Mouse (Mus musculus) olfactory bulb, adult 2 months (tissue): ENCODE results near the gene 0610012G03Rik. TPM values are rescaled to one million over a fixed set of nuclear protein-coding genes. Genes with fewer than 3 reads are reported as not detected.

ENCODE experiments used
- H3K27ac ChIP-seq: fragments of 200-500 bp; 2 replicates; pipeline ENCODE4 v1.5.1; 2012; ENCODE audit warnings: low read depth, low read length; ENCODE audit not compliant: insufficient read depth
- H3K4me1 ChIP-seq: fragments of 200-500 bp; 2 replicates; pipeline ENCODE4 v1.6.1; 2012; ENCODE audit warnings: low read length; ENCODE audit not compliant: control insufficient read depth, insufficient read depth
- H3K4me3 ChIP-seq: fragments of 200-500 bp; 2 replicates; pipeline ENCODE4 v1.5.1; 2012; ENCODE audit warnings: mild to moderate bottlenecking, low read depth, low read length, moderate library complexity; ENCODE audit not compliant: insufficient read depth
- CTCF ChIP-seq: fragments of 200-500 bp; IDR thresholded peaks from 2 replicates; pipeline ENCODE4 v1.5.1; 2012; ENCODE audit warnings: low read depth, mild to moderate bottlenecking, low read length, moderate library complexity; ENCODE audit not compliant: insufficient read depth
- POLR2A ChIP-seq: fragments of 200-500 bp; IDR thresholded peaks from 2 replicates; pipeline ENCODE4 v1.6.1; 2012; ENCODE audit warnings: mild to moderate bottlenecking, low read depth, low read length, moderate library complexity; ENCODE audit not compliant: insufficient read depth
- WGBS: fragments of 180-500 bp; shearing (Covaris S2); methylation state at CpG from one replicate; pipeline ENCODE4 v1.1.7; 2018; 5-methylcytosine and 5-hydroxymethylcytosine counted together
- polyA plus RNA-seq: library from polyadenylated mRNA; stranded (reverse); fragments of >200 nt; gene quantifications from 2 replicates; pipeline ENCODE4 v1.2.4, GENCODE M21; 2012; ENCODE audit warnings: low replicate concordance; ENCODE audit not compliant: missing spikeins, insufficient read depth, insufficient read length

Gene 0610012G03Rik
- polyA plus RNA-seq, 1 experiment: not detected

- Histone ChIP-seq H3K4me1 (no peaks in the 10 kb centered on the region), H3K4me3 (no peak overlapping the region), H3K27ac (no peak overlapping the region)
- 90% methylated on average over 6 of the region's 6 CpGs for WGBS
- TF ChIP-seq CTCF (no peak), POLR2A (no peak)
Measured at GRCm38 (mm10) chr16:31926091-31926490, 22.2 kb downstream of the 0610012G03Rik start.

DNA sequence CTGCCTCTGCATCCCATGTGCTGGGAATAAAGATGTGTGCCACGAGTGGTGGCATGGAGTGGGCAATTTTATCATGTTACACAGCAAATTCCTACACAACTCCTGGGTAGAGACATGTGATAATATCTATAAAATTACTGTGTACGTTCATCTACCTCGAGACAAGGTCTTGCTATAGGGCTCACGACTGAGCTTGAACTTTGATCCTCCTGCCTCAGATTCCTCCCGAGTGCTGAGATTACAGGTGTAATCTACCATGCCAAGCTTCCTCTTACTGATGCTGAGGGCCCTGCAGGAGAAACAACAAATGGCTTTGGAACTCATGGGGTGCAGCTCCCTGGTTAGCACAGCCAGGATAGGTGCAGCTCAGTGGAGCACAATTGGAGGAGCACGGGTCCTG is 23.9 kb downstream of the 0610012G03Rik start:
- no peak overlapping the region for H3K4me3 ChIP-seq
- no peak overlapping the region for H3K27ac ChIP-seq
- H3K4me1 ChIP-seq: no peaks in the 10 kb centered on the region
- TF ChIP-seq CTCF (no peak), POLR2A (no peak)
- WGBS: 87% methylated on average over 6 of the region's 6 CpGs

- no peak overlapping the region for H3K4me3 ChIP-seq
- 4% methylated on average over 14 of the region's 14 CpGs for WGBS
- H3K27ac ChIP-seq: no peak overlapping the region
- H3K4me1 ChIP-seq: peaks cover 3% of the 10 kb centered on the region
- TF ChIP-seq CTCF: peak; percentile 73
- TF ChIP-seq POLR2A: no peak
Measured at GRCm38 (mm10) chr16:31918248-31918724, 30.0 kb downstream of the 0610012G03Rik start.

DNA sequence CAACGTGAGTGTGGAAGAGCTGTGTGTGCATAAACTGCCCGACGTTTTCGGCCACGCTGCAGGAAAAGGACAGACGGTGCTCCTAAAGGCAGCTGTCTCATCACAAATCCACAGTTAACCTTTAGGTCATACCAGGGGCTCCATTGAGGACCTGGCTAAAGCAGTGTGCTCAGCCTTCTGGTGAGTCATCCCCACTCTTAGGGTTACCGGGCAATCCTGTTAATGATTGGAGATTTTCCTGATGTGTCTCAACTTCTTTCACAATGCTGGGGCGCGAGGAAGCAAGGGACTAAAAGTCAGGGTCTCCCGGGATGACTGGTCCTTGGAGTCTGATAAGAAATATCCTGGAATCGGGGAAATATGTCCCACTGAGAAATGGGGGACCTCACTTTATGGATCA is 30.5 kb downstream of the 0610012G03Rik start:
- TF ChIP-seq POLR2A (no peak), CTCF (no peak)
- 91% methylated on average over 11 of the region's 11 CpGs for WGBS
- H3K27ac ChIP-seq: no peak overlapping the region
- peaks cover 3% of the 10 kb centered on the region for H3K4me1 ChIP-seq
- no peak overlapping the region for H3K4me3 ChIP-seq

DNA sequence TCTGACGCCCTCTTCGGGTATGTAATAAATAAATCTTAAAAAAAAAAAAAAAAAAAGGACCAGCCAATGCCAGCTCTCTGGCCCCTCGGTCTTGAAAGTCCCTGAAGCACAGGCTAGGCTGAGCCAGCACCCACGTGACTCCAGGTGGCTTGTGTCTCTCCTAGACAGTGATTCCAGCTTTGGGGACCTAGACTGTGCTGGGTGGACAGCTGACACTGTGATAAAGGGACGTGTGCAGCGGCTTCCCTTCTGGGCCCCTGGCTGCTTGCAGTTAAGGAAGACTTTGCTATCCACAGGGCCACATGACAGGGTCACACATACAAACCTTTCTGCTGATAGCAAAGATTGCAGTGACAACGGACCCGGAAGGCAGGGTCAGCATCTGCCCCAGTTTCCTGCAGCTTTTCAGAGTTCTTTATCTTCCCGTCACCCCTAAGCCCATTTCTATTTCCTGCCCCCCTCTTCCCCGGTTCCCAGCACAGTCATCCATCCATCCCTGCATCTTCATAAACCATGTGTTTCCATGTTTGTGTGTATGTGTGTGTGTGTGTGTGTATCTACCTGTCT is 37.9 kb downstream of the 0610012G03Rik start:
- H3K4me3 ChIP-seq: no peak overlapping the region
- H3K4me1 ChIP-seq: peaks cover 18% of the 10 kb centered on the region
- no peak overlapping the region for H3K27ac ChIP-seq
- WGBS: 87% methylated on average over 10 of the region's 10 CpGs
- no peak for TF ChIP-seq CTCF
- no peak for TF ChIP-seq POLR2A

- WGBS: 46% methylated on average over 11 of the region's 11 CpGs
- Histone ChIP-seq H3K4me3 (peak overlapping the region; percentile 27; the same call in 1 of the 2 replicates), H3K27ac (peak overlapping the region; percentile 24), H3K4me1 (peaks cover 18% of the 10 kb centered on the region)
- TF ChIP-seq CTCF (no peak), POLR2A (no peak)
Measured at GRCm38 (mm10) chr16:31908959-31909358, 39.3 kb downstream of the 0610012G03Rik start.

GRCm38 (mm10) chr16:31906896-31907295 is 41.4 kb downstream of the 0610012G03Rik start:
- WGBS: 27% methylated on average over 9 of the region's 9 CpGs
- Histone ChIP-seq H3K4me3 (no peak overlapping the region), H3K4me1 (peaks cover 18% of the 10 kb centered on the region), H3K27ac (peak overlapping the region; percentile 16; the same call in 1 of the 2 replicates)
- TF ChIP-seq POLR2A (no peak), CTCF (no peak)

DNA sequence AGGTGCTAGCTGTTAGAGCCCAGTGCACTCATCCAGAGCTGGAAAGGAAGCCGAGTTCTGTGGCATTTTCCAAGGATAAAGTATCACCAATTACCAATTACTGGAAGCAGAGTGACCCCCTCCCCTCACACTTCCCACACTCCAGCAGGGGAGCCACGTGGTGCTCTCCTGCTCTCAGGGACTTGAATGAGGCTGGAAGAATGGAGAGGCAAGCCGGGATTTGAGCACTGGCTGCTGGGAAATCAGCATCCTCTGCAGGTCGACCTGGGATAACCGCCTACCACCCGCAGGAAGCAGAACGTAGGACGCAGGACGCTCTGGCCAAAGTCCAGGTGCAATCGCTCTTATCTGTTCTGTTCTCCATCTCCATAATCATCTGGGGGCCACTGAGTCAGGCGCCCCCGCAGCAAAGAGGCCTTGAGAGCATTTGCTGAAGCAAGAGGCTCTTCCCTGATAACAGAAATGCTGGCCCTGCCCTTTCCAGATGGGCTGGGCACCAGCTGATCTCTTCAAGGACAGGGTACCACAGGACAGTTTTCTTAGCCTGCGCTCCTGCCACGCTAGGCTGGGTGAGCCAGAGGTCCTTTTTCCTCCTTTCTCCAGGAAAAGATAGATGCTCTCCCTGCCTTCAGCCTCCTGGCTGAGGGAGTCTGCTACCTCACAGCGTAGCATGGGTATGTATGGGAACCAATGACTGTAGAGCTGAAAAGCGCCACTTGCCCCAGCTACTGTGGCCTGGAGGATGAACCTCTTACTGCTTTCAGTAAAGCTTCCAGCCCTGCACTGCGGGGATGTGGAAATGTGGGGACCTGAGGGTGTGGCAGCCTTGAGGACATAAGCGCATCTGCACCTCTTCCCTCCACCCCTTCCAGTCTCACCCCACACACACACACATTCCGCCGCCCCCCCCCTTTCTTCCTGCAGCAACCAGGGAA is 42.1 kb downstream of the 0610012G03Rik start:
- peaks cover 18% of the 10 kb centered on the region for H3K4me1 ChIP-seq
- TF ChIP-seq CTCF (no peak), POLR2A (no peak)
- 35% methylated on average over 20 of the region's 20 CpGs for WGBS
- no peak overlapping the region for H3K4me3 ChIP-seq
- peak overlapping the region; percentile 16 for H3K27ac ChIP-seq

GRCm38 (mm10) chr16:31905331-31905730 is 43.0 kb downstream of the 0610012G03Rik start:
- Histone ChIP-seq H3K27ac (no peak overlapping the region), H3K4me1 (peaks cover 18% of the 10 kb centered on the region), H3K4me3 (no peak overlapping the region)
- WGBS: 70% methylated on average over 4 of the region's 4 CpGs
- no peak for TF ChIP-seq CTCF
- no peak for TF ChIP-seq POLR2A
